In the genomic region with DNA sequence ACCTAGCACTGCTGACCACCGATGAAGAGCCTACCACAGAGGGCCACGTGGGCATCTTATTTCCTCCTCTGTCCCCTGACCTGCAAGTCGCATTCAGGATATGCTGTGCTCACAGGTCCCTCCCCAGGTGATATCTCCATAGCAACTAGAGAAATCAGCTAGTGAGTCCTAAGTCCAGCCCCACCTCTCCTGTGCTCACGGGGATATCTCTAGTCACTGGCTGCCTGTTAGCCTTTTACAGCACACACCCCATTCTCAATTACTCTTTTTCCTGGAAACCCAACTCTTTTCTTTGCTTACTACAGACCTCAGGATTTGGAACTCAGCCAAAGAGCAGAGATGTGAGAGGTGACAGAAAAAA, we compare ENCODE assay signal across 15 mouse cellular contexts. TPM values are rescaled to one million over a fixed set of nuclear protein-coding genes. Genes with fewer than 3 reads are reported as not detected.
DNase-seq lines count a peak whose midpoint lies in the region; ATAC-seq lines count a peak whose summit lies in the region.
"Had no signal": no experiment of that assay in that cellular context is flagged by ENCODE, and none has a peak within 500 bp of the region (broad histone marks: within the 10 kb centered on the region; RNA-seq: fewer than 3 reads in every experiment).

No protein-coding gene starts in this region.

- WGBS in kidney, embryonic 16.5 days, result 88% methylated on average over 4 of the region's 4 CpGs
- 32% methylated on average over 4 of the region's 4 CpGs for WGBS in large intestine, adult 2 months

- peaks cover 19% of the 10 kb centered on the region for H3K36me3 ChIP-seq in kidney, embryonic 16.5 days (ENCODE audit: insufficient read depth, low read length)

- no peak for ATAC-seq in kidney, embryonic 16.5 days (ENCODE audit: low FRiP score, low TSS enrichment)
- ATAC-seq in granulocyte monocyte progenitor cell, adult 5-6 weeks (replicated peaks; ENCODE audit: poor library complexity, severe bottlenecking), result no peak

- no peaks in the 10 kb centered on the region for H3K27me3 ChIP-seq in kidney, embryonic 16.5 days (ENCODE audit: insufficient read depth, low read length)
- H3K27me3 ChIP-seq: heart, embryonic 12.5 days had no signal

- no peak overlapping the region for H3K27ac ChIP-seq in kidney, embryonic 16.5 days (ENCODE audit: low read length)

- H3K9me3 ChIP-seq in kidney, embryonic 16.5 days (ENCODE audit: low read length), result peaks cover 21% of the 10 kb centered on the region

- no peak overlapping the region for H3K9ac ChIP-seq in kidney, embryonic 16.5 days (replicated peaks; ENCODE audit: low read length)
- H3K9ac ChIP-seq: heart, embryonic 12.5 days had no signal

- H3K4me3 ChIP-seq in kidney, embryonic 16.5 days (ENCODE audit: low read length), result no peak overlapping the region
- H3K4me3 ChIP-seq: heart, embryonic 12.5 days had no signal

- no peak overlapping the region for H3K4me2 ChIP-seq in kidney, embryonic 16.5 days (replicated peaks; ENCODE audit: low read depth, low read length)
- H3K4me2 ChIP-seq: heart, embryonic 12.5 days had no signal

- H3K4me1 ChIP-seq in kidney, embryonic 16.5 days (ENCODE audit: insufficient read depth, low read length), result no peaks in the 10 kb centered on the region
- H3K4me1 ChIP-seq: heart, embryonic 12.5 days had no signal

- DNase-seq in kidney, adult 8-10 months, result peak; percentile 28 to 33
- DNase-seq in 416B (ENCODE audit: low read depth), result peak; percentile 8
- DNase-seq in ZHBTc4 (ENCODE audit: low read depth, low spot score), result peak; percentile 51
- DNase-seq in large intestine, adult 2 months (ENCODE audit: low read depth, low spot score), result peak; percentile 95
- DNase-seq in right cerebral cortex, postnatal 10 days (ENCODE audit: low spot score in 2 of 2), result no peak
- no peak for DNase-seq in layer of hippocampus, postnatal 36 days
- DNase-seq: adrenal gland, postnatal 10 days; embryo, embryonic 11 days; gastrocnemius, postnatal 36 days; heart, postnatal 4 days; midbrain, embryonic 14.5 days; right cerebral cortex, postnatal 25 days had no signal

RNA-seq across cellular contexts. Expression of a gene that starts 28.1 kb away (rescaled TPM):
- polyA plus RNA-seq in kidney, embryonic 16.5 days (2015; fragmentation: Nextera tagmentation; extraction: Ambion mirVana), result 12.6 and 13.7 TPM in 2 replicates
- 4.7 and 4.9 TPM in 2 replicates for polyA plus RNA-seq in large intestine, adult 2 months (2012; rRNA removed)
- 0.19 and 0.62 TPM in 2 replicates for total RNA-seq in granulocyte monocyte progenitor cell, adult 5-6 weeks (2014; fragmentation: Nextera tagmentation)
- total RNA-seq in granulocyte monocyte progenitor cell, adult 5-6 weeks (2017), result 0.65 and 1.1 TPM in 2 replicates
- total RNA-seq in layer of hippocampus, postnatal 36 days (2021), result 100 to 1,000 TPM; 483 to 524 TPM

RNA-seq across cellular contexts. Expression of a gene that starts 30.2 kb away (rescaled TPM):
- polyA plus RNA-seq in kidney, embryonic 16.5 days (2015; fragmentation: Nextera tagmentation; extraction: Ambion mirVana), result 59.5 and 59.6 TPM in 2 replicates
- polyA plus RNA-seq in large intestine, adult 2 months (2012; rRNA removed), result 30.6 and 38.7 TPM in 2 replicates
- 17.5 and 20.5 TPM in 2 replicates for total RNA-seq in granulocyte monocyte progenitor cell, adult 5-6 weeks (2014; fragmentation: Nextera tagmentation)
- total RNA-seq in granulocyte monocyte progenitor cell, adult 5-6 weeks (2017), result 20.0 and 26.5 TPM in 2 replicates
- total RNA-seq in layer of hippocampus, postnatal 36 days (2021), result 10 to 100 TPM; 44.4 to 50.3 TPM

Comparison
In these comparisons a context has a peak if more than half of its experiments do, and no peak if none do; other contexts are left out.
1. DNase-seq: peak in kidney, adult 8-10 months (2 of 2), 416B (single experiment), ZHBTc4 (single experiment) and large intestine, adult 2 months (single experiment); none in right cerebral cortex, postnatal 10 days (0 of 2) and layer of hippocampus, postnatal 36 days (0 of 2).
2. RNA of a gene that starts 28.1 kb away (total RNA-seq): 483 to 524 TPM in layer of hippocampus, postnatal 36 days; 0.19 to 1.1 TPM in granulocyte monocyte progenitor cell, adult 5-6 weeks; every median in the first group is over 100 times any median in the second.